Mouse (Mus musculus): Measurements from ENCODE around the gene Spic.

The Spic gene

GRCm38 (mm10) chr10:88645448-88645847 lies 39.4 kb downstream of the Spic start:
- no peak for DNase-seq (ENCODE audit: low read depth, low spot score)

- no peak for DNase-seq (ENCODE audit: low read depth, low spot score)
These were observed 53.4 kb downstream of the Spic start for GRCm38 (mm10) chr10:88631330-88631953.

GRCm38 (mm10) chr10:88630663-88631329 lies 54.0 kb downstream of the Spic start:
- DNase-seq (ENCODE audit: low read depth, low spot score) = no peak

- no peak for DNase-seq (ENCODE audit: low read depth, low spot score)
These were observed 57.8 kb downstream of the Spic start for GRCm38 (mm10) chr10:88627052-88627451.

GRCm38 (mm10) chr10:88626176-88626575 lies 58.6 kb downstream of the Spic start:
- DNase-seq (ENCODE audit: low read depth, low spot score) = no peak
